Comparison of ENCODE assay signal across 18 mouse cellular contexts in genomic region chr4:102310630-102311029, GRCm38 (mm10).
"Had no signal": no experiment of that assay in that cellular context is flagged by ENCODE, and none has a peak within 500 bp of the region (broad histone marks: within the 10 kb centered on the region; RNA-seq: fewer than 3 reads in every experiment).

No protein-coding gene starts in this region.

- H3K36me3 ChIP-seq: midbrain, embryonic 10.5 days; midbrain, embryonic 12.5 days; neural tube, embryonic 13.5 days; neural tube, embryonic 15.5 days had no signal

- ATAC-seq: midbrain, embryonic 16.5 days had no signal

- H3K9me3 ChIP-seq: midbrain, embryonic 10.5 days; midbrain, embryonic 12.5 days; neural tube, embryonic 13.5 days; neural tube, embryonic 15.5 days had no signal

- H3K4me1 ChIP-seq: neural tube, embryonic 13.5 days; neural tube, embryonic 15.5 days had no signal

- H3K4me2 ChIP-seq: lung, embryonic 14.5 days; midbrain, embryonic 12.5 days; neural tube, embryonic 13.5 days; neural tube, embryonic 15.5 days had no signal

- H3K27me3 ChIP-seq: midbrain, embryonic 12.5 days; neural tube, embryonic 13.5 days; neural tube, embryonic 15.5 days had no signal

- H3K4me3 ChIP-seq: midbrain, embryonic 10.5 days; midbrain, embryonic 12.5 days; myocyte; neural tube, embryonic 13.5 days; neural tube, embryonic 15.5 days had no signal

- H3K27ac ChIP-seq: midbrain, embryonic 10.5 days; midbrain, embryonic 12.5 days; neural tube, embryonic 13.5 days; neural tube, embryonic 15.5 days had no signal

- H3K9ac ChIP-seq: lung, embryonic 14.5 days; midbrain, embryonic 12.5 days; neural tube, embryonic 13.5 days; neural tube, embryonic 15.5 days had no signal

- DNase-seq: lung, embryonic 14.5 days; lung, postnatal 10 days; lung, postnatal 4 days; midbrain, embryonic 14.5 days; retina, postnatal 1 day; right cerebral cortex, adult 18-20 months; right cerebral cortex, postnatal 25 days; right cerebral cortex, postnatal 4 days; spleen, adult 18-20 months; thymus, adult 18-20 months; thymus, postnatal 14 days; thymus, postnatal 36 days had no signal
